Mouse (Mus musculus): ENCODE data around the gene Gm17359. TPM values are rescaled to one million over a fixed set of nuclear protein-coding genes. Genes with fewer than 3 reads are reported as not detected.
A peak's percentile ranks its signal among the peaks of the same experiment; 100 is the strongest.

Gene Gm17359
- polyA plus RNA-seq (2012; rRNA removed): 297 and 336 TPM in 2 replicates

DNA sequence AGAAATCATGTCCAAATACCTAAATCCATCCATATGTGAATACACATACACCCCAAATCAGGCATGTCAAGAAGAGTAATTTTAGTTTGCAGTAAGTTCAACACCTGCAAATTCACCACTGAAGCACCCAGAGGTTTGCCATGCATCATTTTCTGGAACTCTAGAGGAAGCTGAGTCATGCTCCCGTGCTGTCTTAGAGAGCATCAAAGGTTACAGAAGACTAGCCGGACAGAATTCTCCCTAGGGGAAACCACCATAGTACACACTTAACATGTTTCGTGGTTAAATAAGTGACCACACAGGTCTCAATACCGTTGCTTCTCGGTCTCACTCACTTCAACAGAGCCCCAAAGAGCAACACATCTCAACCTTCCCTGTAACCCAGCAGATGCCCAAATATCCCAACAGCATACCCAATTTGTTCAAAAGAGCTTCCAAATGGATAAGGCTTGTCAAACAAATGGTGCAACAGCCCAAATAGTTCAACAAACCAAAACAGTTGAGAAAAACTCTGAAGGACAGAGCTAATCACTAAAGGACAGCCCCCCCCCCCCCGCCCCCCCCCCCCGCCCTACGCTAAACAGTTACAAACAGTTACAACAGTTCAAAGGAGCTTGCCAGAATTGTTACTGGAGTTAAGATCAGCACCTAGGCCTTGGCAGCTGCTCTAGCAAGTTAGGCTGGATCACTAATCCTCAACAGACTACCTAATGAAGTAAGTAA is at the start of gene Gm17359:
Gene Gm17359, plus strand, starts transcription at position 618 of the 723 bp plus-strand sequence.
- Histone ChIP-seq H3K27me3 (ENCODE audit: control insufficient read depth, insufficient read depth, low read length) (no peaks in the 10 kb centered on the region), H3K4me1 (ENCODE audit: control insufficient read depth, insufficient read depth, low read length) (no peaks in the 10 kb centered on the region; the same call in 1 of the 2 replicates), H3K36me3 (ENCODE audit: control insufficient read depth, insufficient read depth, low read length) (no peaks in the 10 kb centered on the region), H3K27ac (ENCODE audit: control insufficient read depth, insufficient read depth, low read depth, low read length) (peak within 1 kb of the TSS; percentile 97), H3K4me3 (ENCODE audit: control insufficient read depth, low read depth, low read length) (peak within 1 kb of the TSS; percentile 83)
- TF ChIP-seq CTCF (IDR thresholded peaks at IDR 0.05; ENCODE audit: control insufficient read depth, insufficient read depth, insufficient replicate concordance, low read depth, low read length) (no peak), POLR2A (IDR thresholded peaks at IDR 0.05; ENCODE audit: control insufficient read depth, low read depth, low read length) (no peak)

DNA sequence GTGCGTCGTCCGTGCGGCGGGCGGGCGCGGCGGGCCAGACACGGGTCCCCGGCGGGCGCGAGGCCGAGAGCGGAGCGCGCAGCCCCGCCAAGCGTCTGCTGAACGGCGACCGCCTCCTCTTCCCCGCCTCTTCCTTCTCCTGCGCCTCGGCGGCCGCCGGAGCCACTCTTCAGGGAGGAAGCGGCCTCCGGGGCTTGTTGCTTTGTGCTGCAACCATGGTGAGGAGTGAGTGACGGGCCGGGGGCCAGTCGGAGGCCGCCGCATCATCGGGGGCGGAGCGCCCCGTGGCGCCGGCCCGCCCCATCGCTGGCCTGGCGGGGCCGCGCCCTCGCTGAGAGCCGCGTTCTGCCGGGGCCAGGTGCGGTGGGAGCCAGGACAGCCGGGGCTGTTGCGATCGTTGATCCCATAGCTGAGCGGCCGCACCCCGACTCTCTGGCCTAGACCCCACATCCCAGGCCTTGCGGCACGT is 49.3 kb upstream of the Gm17359 start:
- Histone ChIP-seq H3K4me3 (ENCODE audit: control insufficient read depth, low read depth, low read length) (peak overlapping the region; percentile 92), H3K27me3 (ENCODE audit: control insufficient read depth, insufficient read depth, low read length) (no peaks in the 10 kb centered on the region), H3K4me1 (ENCODE audit: control insufficient read depth, insufficient read depth, low read length) (peaks cover 12% of the 10 kb centered on the region), H3K36me3 (ENCODE audit: control insufficient read depth, insufficient read depth, low read length) (no peaks in the 10 kb centered on the region), H3K27ac (ENCODE audit: control insufficient read depth, insufficient read depth, low read depth, low read length) (peak overlapping the region; percentile 22; the same call in 1 of the 2 replicates)
- TF ChIP-seq POLR2A (IDR thresholded peaks at IDR 0.05; ENCODE audit: control insufficient read depth, low read depth, low read length) (peak; percentile 68; the same call in 1 of the 2 replicates), CTCF (IDR thresholded peaks at IDR 0.05; ENCODE audit: control insufficient read depth, insufficient read depth, insufficient replicate concordance, low read depth, low read length) (no peak)

- Histone ChIP-seq H3K27ac (ENCODE audit: control insufficient read depth, insufficient read depth, low read depth, low read length) (peak overlapping the region; percentile 22; the same call in 1 of the 2 replicates), H3K4me3 (ENCODE audit: control insufficient read depth, low read depth, low read length) (peak overlapping the region; percentile 92), H3K27me3 (ENCODE audit: control insufficient read depth, insufficient read depth, low read length) (no peaks in the 10 kb centered on the region), H3K36me3 (ENCODE audit: control insufficient read depth, insufficient read depth, low read length) (no peaks in the 10 kb centered on the region), H3K4me1 (ENCODE audit: control insufficient read depth, insufficient read depth, low read length) (peaks cover 12% of the 10 kb centered on the region)
- TF ChIP-seq CTCF (IDR thresholded peaks at IDR 0.05; ENCODE audit: control insufficient read depth, insufficient read depth, insufficient replicate concordance, low read depth, low read length): no peak
- TF ChIP-seq POLR2A (IDR thresholded peaks at IDR 0.05; ENCODE audit: control insufficient read depth, low read depth, low read length): no peak
Measured at GRCm38 (mm10) chr3:79287699-79288458, 48.6 kb upstream of the Gm17359 start.

DNA sequence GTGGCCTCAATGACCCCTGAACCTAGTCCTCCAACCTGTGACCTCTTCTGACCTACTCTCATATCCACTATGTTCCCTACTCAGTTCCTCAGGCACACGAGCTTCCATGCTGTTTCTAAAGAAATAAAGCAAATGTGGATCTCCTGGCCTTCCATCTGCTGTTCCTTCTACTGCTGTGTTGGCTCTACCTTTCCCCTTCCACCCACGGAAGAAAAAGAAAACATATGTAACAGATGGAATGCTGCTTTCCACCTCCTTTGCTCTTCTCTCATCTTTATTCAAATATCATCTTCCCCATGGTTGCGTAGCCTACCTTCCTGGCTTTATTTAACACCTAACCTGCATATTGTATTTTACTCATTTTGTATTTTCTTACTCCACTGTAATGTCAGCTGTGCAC is 47.4 kb upstream of the Gm17359 start:
- Histone ChIP-seq H3K27me3 (ENCODE audit: control insufficient read depth, insufficient read depth, low read length) (no peaks in the 10 kb centered on the region), H3K4me3 (ENCODE audit: control insufficient read depth, low read depth, low read length) (no peak overlapping the region), H3K4me1 (ENCODE audit: control insufficient read depth, insufficient read depth, low read length) (peaks cover 12% of the 10 kb centered on the region), H3K36me3 (ENCODE audit: control insufficient read depth, insufficient read depth, low read length) (no peaks in the 10 kb centered on the region), H3K27ac (ENCODE audit: control insufficient read depth, insufficient read depth, low read depth, low read length) (no peak overlapping the region)
- TF ChIP-seq CTCF (IDR thresholded peaks at IDR 0.05; ENCODE audit: control insufficient read depth, insufficient read depth, insufficient replicate concordance, low read depth, low read length): no peak
- no peak for TF ChIP-seq POLR2A (IDR thresholded peaks at IDR 0.05; ENCODE audit: control insufficient read depth, low read depth, low read length)

- Histone ChIP-seq H3K4me3 (ENCODE audit: control insufficient read depth, low read depth, low read length) (no peak overlapping the region), H3K4me1 (ENCODE audit: control insufficient read depth, insufficient read depth, low read length) (no peaks in the 10 kb centered on the region), H3K27ac (ENCODE audit: control insufficient read depth, insufficient read depth, low read depth, low read length) (no peak overlapping the region), H3K27me3 (ENCODE audit: control insufficient read depth, insufficient read depth, low read length) (no peaks in the 10 kb centered on the region), H3K36me3 (ENCODE audit: control insufficient read depth, insufficient read depth, low read length) (no peaks in the 10 kb centered on the region)
- no peak for TF ChIP-seq POLR2A (IDR thresholded peaks at IDR 0.05; ENCODE audit: control insufficient read depth, low read depth, low read length)
- no peak for TF ChIP-seq CTCF (IDR thresholded peaks at IDR 0.05; ENCODE audit: control insufficient read depth, insufficient read depth, insufficient replicate concordance, low read depth, low read length)
Measured at GRCm38 (mm10) chr3:79293023-79293422, 43.4 kb upstream of the Gm17359 start.

DNA sequence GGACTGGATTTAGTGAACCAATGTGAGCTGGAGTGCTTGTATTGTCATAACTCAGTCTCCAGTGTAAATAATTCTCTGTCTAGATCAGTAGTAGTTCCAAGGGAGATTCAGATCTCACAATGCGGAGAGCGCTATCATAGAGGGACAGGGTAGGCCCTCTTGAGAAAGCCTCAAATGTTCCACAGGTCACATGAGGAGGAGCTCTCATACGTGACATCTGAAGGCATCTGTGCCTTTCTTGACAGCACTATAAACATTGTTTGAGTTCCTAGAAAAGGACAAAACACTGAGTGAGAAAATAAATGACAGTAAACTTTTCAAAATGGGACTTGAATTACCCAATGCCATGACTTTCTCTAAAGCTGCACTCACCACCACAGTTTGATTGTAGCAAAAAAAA is 41.8 kb upstream of the Gm17359 start:
- Histone ChIP-seq H3K36me3 (ENCODE audit: control insufficient read depth, insufficient read depth, low read length) (no peaks in the 10 kb centered on the region), H3K4me3 (ENCODE audit: control insufficient read depth, low read depth, low read length) (no peak overlapping the region), H3K27ac (ENCODE audit: control insufficient read depth, insufficient read depth, low read depth, low read length) (no peak overlapping the region), H3K27me3 (ENCODE audit: control insufficient read depth, insufficient read depth, low read length) (no peaks in the 10 kb centered on the region), H3K4me1 (ENCODE audit: control insufficient read depth, insufficient read depth, low read length) (peaks cover 3% of the 10 kb centered on the region)
- no peak for TF ChIP-seq CTCF (IDR thresholded peaks at IDR 0.05; ENCODE audit: control insufficient read depth, insufficient read depth, insufficient replicate concordance, low read depth, low read length)
- no peak for TF ChIP-seq POLR2A (IDR thresholded peaks at IDR 0.05; ENCODE audit: control insufficient read depth, low read depth, low read length)

- H3K4me1 ChIP-seq (ENCODE audit: control insufficient read depth, insufficient read depth, low read length): peaks cover 3% of the 10 kb centered on the region
- no peaks in the 10 kb centered on the region for H3K27me3 ChIP-seq (ENCODE audit: control insufficient read depth, insufficient read depth, low read length)
- H3K4me3 ChIP-seq (ENCODE audit: control insufficient read depth, low read depth, low read length): no peak overlapping the region
- H3K36me3 ChIP-seq (ENCODE audit: control insufficient read depth, insufficient read depth, low read length): no peaks in the 10 kb centered on the region
- TF ChIP-seq POLR2A (IDR thresholded peaks at IDR 0.05; ENCODE audit: control insufficient read depth, low read depth, low read length) (no peak), CTCF (IDR thresholded peaks at IDR 0.05; ENCODE audit: control insufficient read depth, insufficient read depth, insufficient replicate concordance, low read depth, low read length) (no peak)
- H3K27ac ChIP-seq (ENCODE audit: control insufficient read depth, insufficient read depth, low read depth, low read length): no peak overlapping the region
Measured at GRCm38 (mm10) chr3:79296049-79296448, 40.4 kb upstream of the Gm17359 start.

All from testis, adult 2 months (tissue).